Mouse (Mus musculus): ENCODE data around the gene Mrvi1.

DNA sequence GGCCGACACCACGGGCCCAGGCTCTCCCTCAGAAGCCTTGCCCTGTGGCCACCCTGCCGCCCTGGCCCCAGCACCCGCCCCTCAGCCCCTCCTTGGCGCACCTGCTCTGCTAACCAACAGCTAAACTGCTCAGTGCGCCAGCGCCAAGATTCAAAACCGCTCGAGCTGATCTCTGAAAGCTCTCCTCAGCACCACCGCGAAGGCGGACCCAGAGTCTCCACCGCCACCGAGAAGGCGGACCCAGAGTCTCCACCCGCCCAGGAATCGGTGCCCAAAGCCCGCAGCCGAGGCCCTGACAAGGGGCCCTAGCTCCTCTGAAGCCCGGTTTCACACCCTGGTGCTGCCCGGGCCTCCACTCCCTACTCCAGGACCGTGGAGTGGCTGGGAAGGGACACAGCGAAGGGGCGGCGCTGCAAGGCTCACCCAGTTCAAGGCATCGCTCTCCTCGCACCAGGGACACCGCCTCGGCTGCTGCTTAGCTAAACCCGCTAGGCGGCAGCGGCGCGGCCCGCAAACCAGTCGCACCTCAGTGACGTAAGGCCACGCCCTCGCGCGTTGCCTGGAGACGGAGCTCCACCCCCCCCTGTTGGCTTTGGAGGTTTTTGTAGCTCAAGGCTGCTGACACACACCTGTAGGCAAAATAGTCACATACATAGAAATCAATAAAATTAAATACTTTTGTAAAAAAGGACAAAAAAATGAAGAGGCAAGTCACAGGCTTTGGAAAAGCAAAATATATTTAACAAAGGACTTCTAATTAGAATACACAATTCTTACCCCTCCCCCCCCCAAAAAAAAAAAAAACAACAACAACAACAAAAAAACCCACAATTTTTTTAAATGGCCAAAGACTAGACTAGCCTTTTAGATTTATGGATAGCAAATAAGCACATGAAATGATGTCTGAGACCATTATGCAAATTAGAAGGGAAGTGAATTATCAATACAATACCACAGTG is 138.1 kb downstream of the Mrvi1 start, which contains the start of gene Rnf141:
- TF ChIP-seq HCFC1 (IDR thresholded peaks at IDR 0.05; ENCODE audit: borderline replicate concordance, insufficient read depth, low read length) (peak; percentile 81), ZC3H11A (IDR thresholded peaks at IDR 0.05; ENCODE audit: borderline replicate concordance, low read depth, low read length) (peak; percentile 32; the same call in 1 of the 2 replicates), ZNF384 (IDR thresholded peaks at IDR 0.05; ENCODE audit: low read depth, low read length) (peak; percentile 77)
